Mouse (Mus musculus) 3T3-L1 (cell line): ENCODE results near the gene Cracr2b.

Experiments used
- DNase-seq: peaks from one replicate; pipeline ENCODE4 v3.0.0-alpha.2; 2015; ENCODE audit warnings: low read depth, low spot score

Gene Cracr2b

GRCm38 (mm10) chr7:141460391-141461113 lies at the start of gene Cracr2b:
Cracr2b (plus strand) TSS chr7:141461094.
- DNase-seq = no peak

DNA sequence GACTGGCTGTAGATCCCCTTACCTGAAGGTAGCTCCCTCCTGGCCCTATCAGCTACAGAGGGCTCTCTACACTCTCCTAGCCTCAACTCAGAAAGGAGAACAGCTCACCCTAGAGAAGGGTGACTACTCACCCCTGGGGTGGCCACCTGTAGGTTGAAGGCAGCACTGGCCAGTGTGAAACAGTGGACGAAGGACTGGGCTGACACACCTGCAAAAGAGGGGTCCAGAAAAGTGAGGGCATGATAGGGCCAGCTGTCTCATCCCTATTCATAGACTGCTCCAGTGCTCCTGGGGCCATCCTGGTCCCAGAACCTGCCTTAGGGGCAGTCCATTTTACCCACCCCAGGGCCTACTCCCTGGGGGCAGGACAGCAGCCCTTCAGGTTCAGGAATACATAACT lies 49.2 kb upstream of the Cracr2b start:
- DNase-seq = no peak

GRCm38 (mm10) chr7:141413331-141413730 lies 47.6 kb upstream of the Cracr2b start:
- peak; percentile 48 for DNase-seq

GRCm38 (mm10) chr7:141413809-141414584 lies 46.9 kb upstream of the Cracr2b start, which contains the start of gene Gatd1:
Gatd1 (minus strand) TSS chr7:141414136.
- DNase-seq = peak; percentile 98

GRCm38 (mm10) chr7:141416144-141416841 lies 44.6 kb upstream of the Cracr2b start:
- DNase-seq = peak; percentile 74

DNA sequence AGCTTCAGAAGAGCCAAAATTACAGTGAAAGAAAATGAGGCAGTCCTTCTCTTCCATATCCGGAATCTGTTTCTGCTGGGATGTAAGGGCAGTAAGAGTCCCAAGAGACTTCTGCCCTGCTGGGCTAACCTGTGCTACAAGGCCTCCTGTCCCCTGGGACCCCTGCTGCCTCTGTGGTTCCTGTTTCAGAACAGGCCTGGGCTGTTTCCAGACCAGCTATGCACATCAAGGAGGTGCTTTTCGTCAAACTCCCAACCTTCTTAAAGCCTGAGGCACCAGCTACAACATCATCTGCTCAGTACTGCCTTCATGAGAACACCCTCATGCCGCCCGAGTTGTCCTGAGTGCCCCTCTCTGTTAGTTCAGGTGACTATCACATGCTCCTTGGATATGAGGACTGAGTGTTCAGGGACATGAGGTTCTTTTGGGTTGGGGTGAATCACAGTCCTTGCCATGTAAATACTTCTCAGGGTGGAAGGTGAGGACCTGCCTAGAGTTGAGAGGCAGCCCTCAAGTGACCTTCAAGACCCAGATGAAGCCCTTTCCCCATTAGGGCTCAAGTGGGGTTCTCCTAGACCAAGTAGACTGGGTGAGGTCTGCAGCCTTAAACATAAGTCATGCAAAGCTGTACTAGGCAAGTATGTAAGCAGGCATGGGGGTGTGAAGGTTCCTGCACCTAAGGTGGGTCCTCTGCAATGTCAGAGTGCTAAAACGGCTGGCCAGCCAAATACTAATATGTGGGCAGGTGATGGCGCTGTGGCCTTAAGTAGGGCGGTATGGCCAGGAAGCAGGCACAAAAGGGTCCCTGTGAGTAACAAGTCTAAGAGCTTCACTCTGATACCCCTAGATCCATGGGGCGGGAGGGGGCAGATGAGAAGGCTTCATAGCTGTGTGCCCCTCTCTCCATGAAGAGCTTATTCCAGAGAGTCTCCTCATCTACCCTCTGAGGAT lies 42.9 kb upstream of the Cracr2b start:
- DNase-seq = no peak

GRCm38 (mm10) chr7:141418970-141419369 lies 41.9 kb upstream of the Cracr2b start:
- DNase-seq = no peak

DNA sequence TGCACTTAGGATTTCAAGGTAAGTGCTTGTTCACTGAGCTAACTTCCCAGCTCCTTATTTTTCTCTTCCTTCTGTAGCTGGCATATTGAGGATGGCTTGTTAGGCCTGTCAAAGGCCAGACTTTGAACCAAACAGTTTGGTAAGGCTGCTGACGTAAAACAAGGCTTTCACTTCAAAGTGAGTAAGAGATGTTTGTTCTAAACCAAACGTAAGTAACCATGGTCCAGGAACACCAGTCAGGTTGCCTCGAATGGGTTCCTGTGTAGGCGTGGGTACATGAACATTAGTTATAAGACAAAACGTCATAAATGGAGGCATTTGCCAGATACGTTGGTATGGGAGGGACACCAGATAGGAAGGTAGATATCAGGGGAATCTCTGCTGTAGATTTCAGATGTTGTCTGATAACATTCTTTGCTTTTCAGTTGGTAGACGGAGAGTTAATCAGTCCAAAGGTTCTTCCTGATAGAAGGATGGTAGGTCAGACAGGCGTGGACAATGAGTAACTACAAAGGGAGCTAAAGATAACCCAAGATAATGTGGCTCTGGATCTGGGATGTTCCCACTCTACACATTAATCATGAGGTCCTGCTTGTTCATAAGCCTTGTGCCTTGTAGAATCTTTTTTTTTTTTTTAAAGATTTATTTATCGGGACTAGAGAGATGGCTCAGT lies 40.7 kb upstream of the Cracr2b start:
- no peak for DNase-seq

- no peak for DNase-seq
These were observed 37.1 kb upstream of the Cracr2b start for GRCm38 (mm10) chr7:141423811-141424210.

DNA sequence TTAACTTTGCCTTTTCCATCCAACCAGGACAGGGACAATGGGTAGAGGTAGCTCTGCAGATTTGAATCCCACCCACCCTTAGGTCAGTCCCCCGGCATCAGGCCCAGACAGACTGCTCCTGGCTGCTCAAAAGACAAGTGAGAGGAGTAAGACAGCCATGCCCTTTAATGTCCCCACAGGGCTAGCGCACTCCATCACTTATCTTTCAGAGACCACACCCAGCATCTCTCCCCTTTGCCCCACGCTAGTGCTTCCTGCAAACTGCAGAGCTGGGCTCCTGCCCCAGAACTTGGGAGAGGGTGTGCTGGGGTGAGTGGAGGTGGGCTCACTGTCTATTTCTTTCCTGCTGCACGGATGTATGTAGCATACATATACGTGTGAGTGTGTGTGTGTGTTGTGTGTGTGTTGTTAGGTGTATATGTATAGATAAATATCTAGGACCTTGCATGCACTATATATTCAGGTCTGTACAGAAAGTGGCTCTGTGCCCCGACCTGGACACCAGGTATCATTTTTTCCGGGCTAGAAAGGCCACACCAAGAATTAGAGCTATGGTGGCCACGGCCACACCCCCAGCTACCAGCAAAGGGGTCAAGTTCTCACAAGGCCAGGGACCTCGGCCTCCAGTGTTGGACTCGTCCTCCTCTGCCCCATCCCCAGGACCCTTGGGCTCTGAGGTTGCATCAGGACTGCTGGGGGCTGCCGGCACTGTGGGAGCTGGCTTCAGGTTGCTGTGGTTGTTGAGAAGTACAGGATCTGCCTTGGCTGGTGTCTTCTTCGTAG lies 33.8 kb upstream of the Cracr2b start:
- DNase-seq = no peak

GRCm38 (mm10) chr7:141428701-141429100 lies 32.2 kb upstream of the Cracr2b start:
- no peak for DNase-seq

- no peak for DNase-seq
These were observed 31.6 kb upstream of the Cracr2b start, which contains the start of gene Cend1 for GRCm38 (mm10) chr7:141429310-141429709. Cend1 (minus strand) TSS chr7:141429491.

- DNase-seq = no peak
These were observed 30.9 kb upstream of the Cracr2b start for GRCm38 (mm10) chr7:141429840-141430584.

- DNase-seq = no peak
These were observed 30.2 kb upstream of the Cracr2b start for GRCm38 (mm10) chr7:141430585-141431240.

GRCm38 (mm10) chr7:141431434-141432185 lies 29.3 kb upstream of the Cracr2b start:
- no peak for DNase-seq

- DNase-seq = no peak
These were observed 28.7 kb upstream of the Cracr2b start for GRCm38 (mm10) chr7:141432186-141432611.

DNA sequence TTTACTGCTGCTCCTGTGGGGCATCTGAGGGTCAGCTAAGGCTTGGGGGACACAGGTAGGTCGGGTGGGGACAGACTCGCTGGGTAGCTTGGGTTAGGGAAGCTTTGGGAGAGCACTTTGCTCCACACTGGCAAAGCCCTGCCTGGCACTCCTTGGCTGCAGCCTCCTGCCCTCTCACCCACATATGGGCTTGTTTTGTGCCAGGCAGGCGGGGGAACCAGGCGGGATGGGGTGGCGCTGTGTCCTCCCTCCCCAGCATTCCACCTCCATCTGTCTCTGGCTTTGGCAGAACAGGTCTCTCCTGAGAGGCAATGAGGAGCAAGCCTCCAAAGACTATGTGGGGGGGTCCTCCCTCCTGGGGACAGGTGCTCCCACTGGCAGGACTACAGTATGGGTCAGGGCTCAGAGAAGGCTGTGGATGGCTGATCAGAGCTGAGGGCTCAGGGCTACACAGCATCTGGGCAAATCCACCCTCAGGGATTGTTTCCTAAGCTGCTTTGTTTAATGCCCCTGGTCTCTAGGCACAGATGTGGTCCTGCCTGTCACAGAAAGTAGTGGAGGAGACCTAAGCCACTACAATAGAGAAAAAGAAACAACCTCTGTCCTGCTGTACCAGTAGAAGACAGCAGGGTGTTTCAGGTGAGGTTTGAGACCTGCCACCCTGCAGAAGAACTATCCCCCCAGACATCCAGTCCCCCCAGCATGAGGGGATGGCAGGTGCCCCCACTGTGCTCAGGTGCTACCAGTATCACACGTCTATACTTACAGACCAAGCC lies 28.0 kb upstream of the Cracr2b start:
- DNase-seq = no peak
